Mouse (Mus musculus): ENCODE results near the gene Copz1.
A peak's percentile ranks its signal among the peaks of the same experiment; 100 is the strongest.

The Copz1 gene

GRCm38 (mm10) chr15:103339166-103339960 lies 66.8 kb downstream of the Copz1 start:
- DNase-seq (ENCODE audit: low spot score): no peak

DNA sequence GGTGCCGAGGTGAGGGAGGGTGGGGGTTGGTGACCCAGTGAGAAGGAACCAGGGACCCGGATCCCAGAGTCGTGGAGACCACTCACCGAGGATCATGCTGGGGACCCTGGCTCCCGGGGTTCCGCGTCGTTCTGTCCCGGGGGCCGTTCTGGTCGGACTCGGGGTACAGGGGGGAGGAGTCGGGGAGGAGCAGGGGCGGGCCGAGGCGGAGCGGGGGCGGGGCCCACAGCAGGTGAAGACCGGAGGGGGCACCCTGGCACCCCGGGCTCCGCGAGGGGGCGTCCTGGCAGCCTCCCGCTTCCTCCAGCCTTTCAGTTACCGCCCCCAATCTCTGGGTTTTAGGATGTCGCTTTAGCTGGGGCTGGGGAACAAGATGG lies 67.4 kb downstream of the Copz1 start, which contains the start of gene Zfp385a:
TSS of gene Zfp385a (minus strand) at position 133 of the 377 bp plus-strand sequence.
- DNase-seq (ENCODE audit: low spot score): peak; percentile 33

GRCm38 (mm10) chr15:103340786-103341185 lies 68.3 kb downstream of the Copz1 start:
- no peak for DNase-seq (ENCODE audit: low spot score)

DNA sequence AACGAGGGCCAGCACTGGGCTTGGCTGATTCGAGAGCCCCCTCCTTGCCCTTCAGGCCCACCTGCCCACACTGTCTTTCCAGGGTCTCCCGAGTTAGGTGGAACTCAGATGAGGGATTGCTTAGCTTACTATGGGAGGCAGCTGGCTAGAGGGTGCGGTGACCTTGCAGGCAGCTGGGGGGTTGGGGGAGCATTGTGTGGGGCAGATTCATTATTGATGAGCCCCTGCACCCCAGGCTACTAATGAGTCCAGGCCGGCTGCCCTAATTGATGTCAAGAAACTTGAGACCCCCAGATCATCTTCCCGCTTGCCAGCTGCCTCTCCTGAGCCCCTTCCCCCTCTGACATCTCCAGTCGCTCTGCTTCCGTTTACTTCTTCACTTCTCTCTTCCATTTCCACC lies 69.0 kb downstream of the Copz1 start:
- no peak for DNase-seq (ENCODE audit: low spot score)

GRCm38 (mm10) chr15:103342415-103342814 lies 69.9 kb downstream of the Copz1 start:
- no peak for DNase-seq (ENCODE audit: low spot score)

DNA sequence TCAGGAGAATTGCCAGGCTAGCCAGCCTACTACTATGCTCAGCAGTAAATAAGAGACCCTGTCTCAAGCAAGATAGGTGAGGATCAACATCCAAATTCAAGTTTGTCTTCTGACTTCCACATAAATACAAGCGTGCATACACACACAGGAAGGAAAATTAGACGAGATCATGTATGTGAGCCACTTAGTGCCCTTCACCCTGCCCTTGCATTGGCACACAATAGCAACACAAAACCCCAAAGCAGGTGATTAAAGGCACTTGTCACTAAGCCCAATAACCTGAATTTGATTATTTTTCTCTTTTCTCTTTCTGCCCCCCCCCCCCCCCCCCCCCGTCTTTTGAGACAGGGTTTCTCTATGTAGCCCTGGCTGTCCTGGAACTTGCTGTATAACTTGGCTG lies 70.5 kb downstream of the Copz1 start:
- no peak for DNase-seq (ENCODE audit: low spot score)

GRCm38 (mm10) chr15:103343556-103343955 lies 71.0 kb downstream of the Copz1 start:
- no peak for DNase-seq (ENCODE audit: low spot score)

DNA sequence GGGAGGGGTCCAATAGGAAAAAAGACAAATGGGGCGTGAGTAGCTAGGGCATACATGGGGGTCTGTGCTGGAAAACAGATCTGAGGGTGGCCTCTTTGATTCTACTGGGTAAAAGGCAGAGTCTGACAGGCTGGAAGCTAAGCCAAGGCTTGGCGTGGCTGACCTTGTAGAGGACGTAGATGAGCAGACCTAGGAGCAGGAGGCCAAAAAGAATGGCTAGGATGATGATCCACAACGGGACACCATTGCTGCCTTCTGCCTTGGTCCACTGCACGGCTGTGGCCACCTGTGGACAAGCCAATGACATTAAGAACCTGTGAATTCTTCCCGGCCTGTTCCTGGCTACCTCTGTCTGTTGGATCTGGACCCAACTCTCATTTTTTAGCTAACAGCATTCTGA lies 73.3 kb downstream of the Copz1 start:
- no peak for DNase-seq (ENCODE audit: low spot score)

DNA sequence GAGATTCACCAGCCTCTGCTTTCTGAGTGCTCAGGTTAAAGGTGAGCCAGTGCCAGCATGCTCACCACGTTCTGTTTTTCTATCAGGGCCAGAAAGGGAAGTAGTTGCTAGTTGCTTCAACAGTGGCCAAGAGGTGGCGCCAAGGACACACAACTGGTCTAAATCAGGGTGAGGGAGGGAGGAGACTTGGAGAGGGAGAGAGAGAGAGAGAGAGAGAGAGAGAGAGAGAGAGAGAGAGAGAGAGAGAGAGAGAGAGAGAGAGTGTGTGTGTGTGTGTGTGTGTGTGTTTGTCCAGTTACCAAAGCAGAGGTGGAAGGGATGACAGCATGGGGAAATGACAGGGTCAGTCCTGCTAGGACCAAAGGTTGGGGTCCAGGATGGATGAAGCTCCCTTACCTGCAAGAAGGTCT lies 74.8 kb downstream of the Copz1 start:
- no peak for DNase-seq (ENCODE audit: low spot score)
